Mouse (Mus musculus): ENCODE measurements around the gene Ntn5.

Ntn5 gene

DNA sequence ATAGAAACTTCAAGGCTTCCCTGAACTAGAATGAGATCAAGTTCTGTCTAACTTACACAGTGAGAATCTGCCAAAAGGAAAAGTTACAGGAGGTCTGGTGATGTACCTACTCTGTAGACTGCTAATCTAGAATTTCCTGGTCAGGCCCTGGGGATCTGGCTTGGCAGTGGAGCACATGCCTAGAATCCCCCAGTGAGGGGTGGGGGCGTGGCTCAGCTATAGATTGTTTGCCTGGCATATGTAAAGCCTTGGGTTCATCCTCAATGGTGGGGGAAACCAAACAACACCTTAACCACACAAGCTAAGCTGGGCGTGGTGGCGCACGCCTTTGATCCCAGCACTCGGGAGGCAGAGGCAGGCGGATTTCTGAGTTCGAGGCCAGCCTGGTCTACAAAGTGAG lies 14.1 kb downstream of the Ntn5 start:
- DNase-seq (ENCODE audit: extremely low spot score): no peak

DNA sequence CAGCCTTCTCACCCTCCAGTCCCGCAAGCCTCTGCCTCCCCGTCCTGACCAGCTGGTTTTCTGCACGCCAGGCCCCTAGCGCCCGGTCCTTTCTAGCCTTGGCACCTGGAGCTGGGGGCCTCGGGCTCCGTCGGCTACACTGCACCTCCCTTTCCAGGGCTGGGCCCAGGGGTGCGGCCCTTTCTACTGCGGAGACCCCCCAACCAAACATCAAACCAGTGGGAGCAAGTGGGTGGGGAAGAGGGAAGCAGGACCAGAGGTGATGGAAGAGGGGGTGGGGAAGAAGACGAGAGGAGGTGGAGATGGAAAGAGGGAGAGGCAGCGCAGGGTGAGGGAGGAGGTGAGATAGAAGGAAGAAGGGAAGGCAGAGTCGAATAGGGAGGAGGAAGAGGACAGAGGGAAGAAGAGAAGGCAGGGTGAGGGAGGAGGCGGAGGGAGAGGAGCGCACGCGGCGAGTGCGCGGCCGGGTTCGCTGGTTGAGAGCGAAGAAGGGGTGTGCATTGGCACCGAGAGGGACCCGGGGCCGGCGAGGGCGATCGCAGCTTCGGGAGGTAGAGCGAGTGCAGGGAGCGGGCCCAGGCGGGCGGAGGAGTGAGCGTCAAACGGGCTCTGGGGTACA lies 15.8 kb downstream of the Ntn5 start, which contains the start of gene Car11:
Car11 (plus strand) TSS at position 321 of the 619 bp plus-strand sequence.
- no peak for DNase-seq (ENCODE audit: extremely low spot score)

DNA sequence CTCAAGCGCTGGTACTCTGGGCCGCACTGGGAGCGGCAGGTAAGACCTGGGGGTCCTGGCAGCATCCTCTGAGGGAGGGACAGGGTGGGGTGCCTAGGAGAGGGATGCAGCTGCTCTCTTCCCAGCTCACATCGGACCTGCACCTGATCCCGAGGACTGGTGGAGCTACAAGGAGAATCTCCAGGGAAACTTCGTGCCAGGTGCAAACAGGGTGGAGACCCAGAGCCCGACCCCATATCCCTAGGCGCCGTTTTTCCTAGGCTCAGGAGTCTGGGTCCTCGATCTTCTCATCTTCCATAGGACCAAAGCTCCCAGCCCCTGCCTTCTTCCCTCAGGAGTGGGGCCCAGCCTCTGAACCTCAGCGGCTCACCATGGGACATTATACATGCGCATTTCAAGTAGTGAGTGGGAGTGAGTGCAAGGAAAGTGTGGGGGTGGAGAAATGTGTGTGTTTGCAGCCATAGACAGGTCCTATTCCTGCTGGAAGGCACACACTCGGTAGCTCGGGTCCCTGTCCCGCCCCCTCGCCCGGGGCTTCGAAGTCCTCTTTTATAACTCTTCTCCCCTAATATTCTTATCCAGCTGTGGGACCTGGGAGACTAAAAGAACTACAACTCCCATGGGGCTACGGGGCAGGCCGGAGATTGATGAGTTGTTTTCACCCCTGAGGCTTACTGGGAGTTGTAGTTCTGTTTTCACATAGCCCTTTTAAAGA lies 16.6 kb downstream of the Ntn5 start:
- peak; percentile 82 for DNase-seq (ENCODE audit: extremely low spot score)

DNA sequence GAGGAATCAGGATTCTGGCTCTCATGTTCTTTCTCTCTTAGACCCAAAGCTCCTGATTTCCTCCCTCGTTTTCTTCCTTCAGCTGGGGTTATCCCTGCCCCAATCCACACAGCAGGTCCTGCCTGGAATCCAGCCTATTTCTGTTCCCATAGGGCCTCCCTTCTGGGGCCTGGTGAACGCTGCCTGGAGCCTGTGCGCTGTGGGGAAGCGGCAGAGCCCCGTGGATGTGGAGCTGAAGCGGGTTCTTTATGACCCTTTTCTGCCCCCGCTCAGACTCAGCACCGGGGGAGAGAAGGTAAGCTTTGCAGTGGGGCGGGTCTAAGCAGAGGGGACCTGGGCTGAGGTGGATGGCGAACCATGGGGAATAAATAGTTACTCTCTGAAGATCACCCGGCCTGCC lies 17.2 kb downstream of the Ntn5 start:
- no peak for DNase-seq (ENCODE audit: extremely low spot score)

DNA sequence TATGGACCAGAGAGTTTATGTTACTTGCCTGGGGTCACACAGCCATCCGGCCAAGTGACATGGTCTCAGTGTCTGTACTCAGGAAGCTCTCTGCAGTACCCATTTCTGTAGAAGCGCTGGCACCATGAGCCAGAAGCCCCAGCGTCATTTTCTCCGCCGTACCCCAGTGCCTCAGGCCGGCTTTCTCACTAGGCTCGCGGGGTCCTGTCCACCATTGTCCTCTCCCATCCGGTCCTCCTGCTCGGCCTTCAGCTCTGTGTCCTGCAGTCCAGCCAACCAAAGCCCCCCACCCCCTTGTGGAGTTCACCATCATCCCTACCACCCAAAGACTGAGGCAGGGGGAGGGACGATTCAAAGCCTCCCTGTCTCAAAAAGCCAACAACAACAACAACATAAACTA lies 17.8 kb downstream of the Ntn5 start:
- DNase-seq (ENCODE audit: extremely low spot score): no peak

DNA sequence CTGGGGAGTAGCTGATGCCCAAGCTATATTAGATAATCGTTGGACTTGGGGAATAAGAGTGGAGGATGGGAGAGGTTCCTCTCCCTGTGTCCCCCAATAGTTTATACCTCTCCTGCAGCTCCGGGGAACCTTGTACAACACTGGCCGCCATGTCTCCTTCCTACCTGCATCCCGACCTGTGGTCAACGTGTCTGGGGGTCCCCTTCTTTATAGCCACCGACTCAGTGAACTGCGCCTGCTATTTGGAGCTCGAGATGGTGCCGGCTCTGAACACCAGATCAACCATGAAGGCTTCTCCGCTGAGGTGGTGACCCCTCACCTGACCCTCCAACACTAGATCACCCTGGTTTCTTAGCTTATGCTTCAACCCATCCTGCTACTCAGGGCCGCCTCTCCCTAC lies 18.5 kb downstream of the Ntn5 start:
- DNase-seq (ENCODE audit: extremely low spot score): no peak

DNA sequence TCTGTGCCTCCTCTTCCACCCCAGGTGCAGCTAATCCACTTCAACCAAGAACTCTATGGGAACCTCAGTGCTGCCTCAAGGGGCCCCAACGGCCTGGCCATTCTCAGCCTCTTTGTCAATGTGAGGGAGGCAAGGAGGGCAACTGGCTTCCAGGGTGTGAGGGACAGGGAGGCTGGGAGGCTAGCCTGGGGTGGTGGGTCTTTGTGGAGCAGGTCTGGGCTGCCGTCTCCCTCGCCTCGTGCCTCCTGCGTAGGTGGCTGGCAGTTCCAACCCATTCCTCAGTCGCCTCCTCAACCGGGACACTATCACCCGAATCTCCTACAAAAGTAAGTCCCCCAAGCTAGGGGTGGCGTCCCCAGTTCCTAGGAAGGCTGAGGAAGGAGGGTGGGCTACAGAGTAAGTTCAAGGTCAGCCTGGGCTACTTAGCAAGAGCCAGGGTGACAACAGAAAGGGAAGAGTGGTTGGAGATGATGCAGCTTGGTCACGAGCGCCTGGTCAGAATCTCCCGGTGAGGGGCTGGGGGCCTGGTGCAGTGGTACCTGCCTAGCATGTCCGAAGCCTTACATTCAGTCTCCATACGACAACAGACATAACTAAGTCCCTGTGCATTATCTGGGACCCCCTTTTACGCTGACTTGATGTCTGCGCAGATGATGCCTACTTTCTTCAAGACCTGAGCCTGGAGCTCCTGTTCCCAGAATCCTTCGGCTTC lies 19.1 kb downstream of the Ntn5 start:
- no peak for DNase-seq (ENCODE audit: extremely low spot score)

DNA sequence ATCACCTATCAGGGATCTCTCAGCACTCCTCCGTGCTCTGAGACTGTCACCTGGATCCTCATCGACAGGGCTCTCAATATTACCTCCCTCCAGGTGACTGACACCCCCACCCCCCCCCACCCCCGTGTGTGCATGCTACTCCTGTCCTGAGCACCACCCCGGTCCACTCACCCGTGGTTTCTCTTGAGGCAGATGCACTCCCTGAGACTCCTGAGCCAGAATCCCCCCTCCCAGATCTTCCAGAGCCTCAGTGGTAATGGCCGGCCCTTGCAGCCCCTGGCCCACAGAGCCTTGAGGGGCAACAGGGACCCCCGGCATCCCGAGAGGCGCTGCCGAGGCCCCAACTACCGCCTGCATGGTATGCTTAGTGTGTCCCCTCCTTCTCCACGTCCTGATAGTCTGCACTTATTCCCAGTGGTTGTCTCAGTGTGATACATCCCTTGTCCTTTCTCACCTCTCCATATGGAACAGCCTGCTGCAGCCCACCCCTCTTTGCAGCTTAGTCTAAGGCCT lies 19.8 kb downstream of the Ntn5 start:
- no peak for DNase-seq (ENCODE audit: extremely low spot score)

DNA sequence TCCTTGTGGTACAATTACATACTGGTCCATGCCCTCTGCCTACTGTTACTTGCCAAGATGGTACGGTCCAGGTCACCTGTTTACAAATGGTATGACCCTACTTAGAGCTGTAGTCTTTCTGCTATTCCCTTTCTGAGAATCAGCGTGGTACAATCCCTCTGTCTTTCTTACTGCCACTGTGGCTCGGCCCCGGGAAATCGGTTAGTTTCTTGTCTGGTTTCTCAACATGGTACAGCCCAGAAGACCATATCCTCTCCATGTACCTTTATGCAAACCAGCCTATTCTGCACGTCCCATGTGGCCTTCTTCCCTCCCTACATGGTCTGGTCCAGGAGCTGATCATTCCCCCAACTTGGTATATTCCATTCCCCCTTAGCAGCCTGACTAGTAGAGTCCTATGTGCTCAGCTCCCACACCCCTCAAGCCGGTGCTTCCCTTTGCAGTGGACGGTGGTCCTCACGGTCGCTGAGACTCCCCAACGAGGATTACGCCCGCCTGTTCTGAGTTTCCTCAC lies 20.3 kb downstream of the Ntn5 start:
- DNase-seq (ENCODE audit: extremely low spot score): peak; percentile 84

DNA sequence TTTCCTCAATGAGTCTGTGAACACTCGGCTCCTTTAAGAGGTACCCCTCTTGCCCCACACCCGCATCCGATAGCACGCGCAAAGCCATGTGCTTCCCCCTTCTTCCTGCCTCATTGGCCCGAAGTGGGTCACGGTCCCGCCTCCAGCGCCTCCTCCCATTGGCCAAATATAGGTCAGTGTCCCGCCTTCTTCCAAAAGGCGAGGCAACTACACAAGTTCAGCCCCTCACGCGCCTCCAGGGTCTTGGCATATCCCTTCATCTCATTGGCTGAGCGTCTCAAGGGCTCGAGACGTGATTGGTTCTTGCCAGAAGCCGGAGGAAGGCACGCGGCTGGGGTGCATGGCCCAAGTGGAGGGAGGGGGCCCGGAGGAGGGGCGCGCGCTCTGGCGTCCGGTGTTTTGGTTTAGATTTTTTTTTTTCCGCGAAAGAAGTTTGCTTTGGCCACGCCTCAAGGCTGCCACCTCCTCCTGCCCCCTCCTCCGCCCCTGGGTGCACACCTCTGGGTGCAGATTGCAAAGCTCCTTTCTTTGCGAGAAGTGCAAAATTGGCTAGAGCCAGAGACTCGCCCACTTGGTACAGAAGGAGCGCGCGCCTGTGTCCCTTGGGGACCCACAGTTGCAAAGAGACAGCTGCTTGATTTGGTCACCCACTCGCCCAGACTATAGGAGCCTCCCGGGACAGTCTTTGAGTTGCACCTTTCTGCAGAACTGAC lies 21.1 kb downstream of the Ntn5 start, which contains the start of gene Dbp:
Dbp (plus strand) TSS at position 359 of the 713 bp plus-strand sequence.
- peak; percentile 99 for DNase-seq (ENCODE audit: extremely low spot score)

DNA sequence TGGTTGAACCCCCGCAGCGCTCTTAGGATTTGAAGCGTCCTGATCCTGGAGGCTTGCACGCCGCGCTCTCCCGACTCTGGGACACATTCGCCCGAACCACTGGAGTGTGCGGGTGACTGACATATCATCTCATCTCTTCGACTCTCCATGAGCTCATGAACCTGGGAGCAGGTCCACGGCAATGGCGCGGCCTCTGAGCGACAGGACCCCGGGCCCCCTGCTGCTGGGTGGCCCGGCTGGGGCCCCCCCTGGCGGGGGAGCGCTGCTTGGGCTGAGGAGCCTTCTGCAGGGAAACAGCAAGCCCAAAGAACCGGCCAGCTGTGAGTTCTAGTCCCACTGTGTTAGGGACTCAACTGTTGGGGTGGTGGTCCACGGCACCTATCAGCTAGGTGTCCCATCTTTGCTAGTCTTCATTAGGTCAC lies 21.6 kb downstream of the Ntn5 start:
- no peak for DNase-seq (ENCODE audit: extremely low spot score)

DNA sequence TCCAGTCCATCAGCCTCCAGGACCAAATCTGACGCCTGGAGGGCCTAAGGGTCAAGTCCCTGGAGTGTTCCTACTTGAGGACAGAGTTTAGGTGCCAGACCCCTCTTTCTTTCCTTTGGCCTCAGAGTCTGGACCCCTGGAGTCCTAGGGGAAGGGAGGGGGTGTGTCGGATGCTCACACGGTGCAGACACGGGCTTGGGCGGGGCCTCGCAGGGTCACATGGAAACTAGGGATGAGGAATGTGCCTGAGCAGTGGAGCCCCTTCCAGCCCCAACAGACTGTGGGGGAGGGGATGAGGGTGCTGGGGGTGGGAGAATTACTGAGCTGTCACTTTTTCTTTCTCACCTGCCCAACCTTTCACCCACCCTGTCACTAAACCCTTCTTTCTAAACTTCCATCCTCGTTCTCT lies 22.1 kb downstream of the Ntn5 start:
- peak; percentile 74 for DNase-seq (ENCODE audit: extremely low spot score)

DNA sequence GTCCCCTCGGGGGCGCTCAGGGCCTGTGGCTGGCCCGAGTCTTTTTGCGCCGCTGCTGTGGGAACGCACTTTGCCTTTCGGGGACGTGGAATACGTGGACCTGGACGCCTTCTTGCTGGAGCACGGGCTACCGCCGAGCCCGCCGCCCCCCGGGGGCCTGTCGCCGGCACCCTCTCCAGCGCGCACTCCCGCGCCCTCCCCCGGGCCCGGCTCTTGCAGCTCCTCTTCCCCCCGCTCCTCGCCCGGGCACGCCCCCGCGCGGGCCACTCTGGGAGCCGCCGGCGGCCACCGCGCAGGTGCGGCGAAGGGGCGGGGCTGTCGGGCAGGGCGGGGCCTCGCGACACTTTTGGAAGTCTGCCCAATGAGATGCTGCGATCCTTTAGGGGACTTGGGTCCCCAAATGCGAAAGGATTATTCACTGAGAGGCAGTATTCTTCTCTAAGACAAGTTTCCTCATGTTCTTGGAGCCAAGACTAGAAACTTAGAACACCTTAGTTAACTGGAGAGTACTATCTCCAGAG lies 23.0 kb downstream of the Ntn5 start:
- DNase-seq (ENCODE audit: extremely low spot score): peak; percentile 92

DNA sequence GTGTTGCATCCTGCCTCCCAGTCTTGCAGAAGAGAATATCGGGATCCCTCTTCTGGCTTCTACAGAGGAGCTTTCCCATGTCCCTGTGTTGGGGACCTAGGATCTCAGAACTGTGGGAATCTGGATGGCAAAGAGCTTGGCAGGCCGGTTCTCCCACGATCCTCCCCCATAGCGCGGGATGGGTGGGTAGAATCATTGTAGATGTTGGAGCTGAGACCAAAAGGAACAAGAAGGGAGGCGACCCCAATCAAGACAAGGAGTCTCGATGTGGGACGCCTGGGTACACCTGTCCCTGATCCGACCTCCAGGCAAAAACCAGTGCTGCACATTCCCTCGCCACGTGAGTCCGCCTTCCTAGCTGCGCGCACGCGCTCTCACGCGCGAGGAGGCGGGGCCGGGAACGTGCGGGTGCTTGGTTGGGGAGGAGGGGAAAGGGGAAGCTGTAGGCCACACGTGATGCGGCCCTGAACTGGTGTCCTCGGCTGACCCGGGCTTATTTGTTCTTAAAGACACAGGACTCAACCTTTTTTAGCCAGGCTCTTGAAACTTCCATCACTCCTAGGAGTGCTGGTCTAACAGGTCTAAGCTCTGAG lies 23.6 kb downstream of the Ntn5 start:
- peak; percentile 93 for DNase-seq (ENCODE audit: extremely low spot score)

DNA sequence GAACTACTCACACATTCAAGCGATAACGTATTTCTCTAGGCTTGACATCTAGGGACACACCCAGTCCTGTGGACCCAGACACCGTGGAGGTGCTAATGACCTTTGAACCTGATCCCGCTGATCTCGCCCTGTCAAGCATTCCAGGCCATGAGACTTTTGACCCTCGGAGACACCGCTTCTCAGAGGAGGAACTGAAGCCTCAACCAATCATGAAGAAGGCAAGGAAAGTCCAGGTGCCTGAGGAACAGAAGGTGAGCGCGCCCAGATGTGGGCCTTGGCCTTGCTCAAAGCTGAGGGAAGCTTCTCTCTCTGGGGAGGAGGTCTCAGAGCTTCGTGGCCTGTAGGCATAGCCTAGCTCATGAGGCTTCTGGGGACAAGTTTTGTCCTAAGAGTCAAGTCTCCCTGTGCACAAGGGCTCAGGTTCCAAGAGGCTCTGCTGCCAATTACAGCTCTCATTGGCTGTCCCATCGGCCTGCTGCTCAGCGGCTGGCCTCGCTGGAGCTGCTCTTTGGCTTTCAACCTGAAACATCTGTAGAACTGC lies 24.5 kb downstream of the Ntn5 start:
- DNase-seq (ENCODE audit: extremely low spot score): no peak

DNA sequence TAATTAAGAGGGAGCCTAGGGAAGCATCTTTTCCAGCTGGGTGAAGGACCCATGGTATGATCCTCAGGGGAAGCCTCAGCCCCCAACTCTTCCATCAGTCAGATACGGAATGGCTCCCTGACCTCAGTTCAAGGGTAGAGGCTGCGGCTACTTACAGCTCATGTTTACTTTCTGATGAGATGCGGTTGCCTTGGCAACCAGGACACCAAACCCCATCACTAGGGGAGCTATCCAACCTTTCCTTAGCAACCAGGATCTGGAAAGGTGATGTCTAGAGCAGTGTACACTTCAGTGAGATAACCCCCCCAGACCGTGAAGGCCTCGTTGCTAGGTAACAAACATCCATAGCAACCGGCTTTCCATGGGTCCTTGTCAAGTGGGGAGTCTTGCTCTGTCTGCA lies 25.2 kb downstream of the Ntn5 start:
- DNase-seq (ENCODE audit: extremely low spot score): no peak

DNA sequence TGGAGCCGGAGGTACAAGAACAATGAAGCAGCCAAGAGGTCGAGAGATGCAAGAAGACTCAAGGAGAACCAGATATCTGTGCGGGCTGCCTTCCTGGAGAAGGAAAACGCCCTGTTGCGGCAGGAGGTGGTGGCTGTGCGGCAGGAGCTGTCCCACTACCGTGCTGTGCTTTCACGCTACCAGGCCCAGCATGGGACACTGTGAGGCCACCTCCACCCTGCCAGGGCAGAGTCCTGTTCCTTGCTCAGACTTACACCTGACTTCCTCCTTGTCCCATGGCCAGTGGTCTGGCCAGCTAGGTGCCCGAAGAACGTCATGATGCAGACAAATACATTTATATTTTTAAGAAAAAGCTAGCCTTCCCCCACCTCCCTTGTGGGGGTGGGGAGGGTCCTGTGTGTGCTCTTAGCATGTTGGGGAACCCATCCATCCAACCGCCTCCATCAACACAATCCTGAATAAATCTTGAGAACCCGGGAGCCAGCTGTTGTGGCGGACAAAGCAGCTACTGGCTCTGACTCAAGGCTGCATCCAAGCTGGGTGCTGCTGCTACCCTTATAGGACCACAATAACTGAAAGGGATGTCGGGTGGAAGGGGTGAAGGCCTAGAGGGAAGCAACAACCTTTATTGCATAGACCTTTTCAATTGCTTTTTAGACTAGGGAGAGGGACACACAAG lies 26.0 kb downstream of the Ntn5 start:
- DNase-seq (ENCODE audit: extremely low spot score): no peak

DNA sequence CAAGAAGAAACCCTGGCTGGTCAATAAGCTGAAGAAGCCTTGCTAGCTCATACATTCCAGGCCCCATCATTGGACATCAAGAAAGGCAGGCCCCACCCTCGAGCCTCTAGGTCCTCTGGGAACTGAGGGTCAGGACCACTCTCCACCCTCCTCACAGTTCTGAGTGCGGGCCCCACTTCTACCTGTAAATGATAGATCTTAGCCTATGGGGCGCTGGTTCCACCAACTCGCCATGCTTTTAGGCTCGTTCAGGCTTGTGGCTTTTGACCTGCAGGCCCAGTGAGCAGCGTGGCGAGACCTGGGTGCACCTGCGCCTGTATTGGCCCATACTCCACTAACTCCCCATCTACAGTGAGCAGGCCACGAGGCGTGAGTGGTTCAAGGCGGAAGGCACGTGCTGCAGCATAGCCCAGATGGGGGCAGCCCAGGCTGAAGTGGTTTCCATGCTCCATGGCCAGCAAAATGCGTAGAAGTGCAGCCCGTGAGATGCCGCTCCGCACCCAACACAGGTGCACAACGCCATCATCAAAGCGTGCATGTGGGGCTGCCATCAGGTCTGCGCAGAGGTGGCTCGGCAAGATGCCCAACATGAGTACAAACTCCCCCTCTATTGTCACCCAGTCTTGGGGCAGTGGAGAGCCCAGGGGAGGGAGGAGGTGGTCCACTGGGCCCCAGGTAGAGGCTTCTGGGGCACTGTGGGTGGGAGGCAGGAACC lies 26.8 kb downstream of the Ntn5 start:
- DNase-seq (ENCODE audit: extremely low spot score): no peak

DNA sequence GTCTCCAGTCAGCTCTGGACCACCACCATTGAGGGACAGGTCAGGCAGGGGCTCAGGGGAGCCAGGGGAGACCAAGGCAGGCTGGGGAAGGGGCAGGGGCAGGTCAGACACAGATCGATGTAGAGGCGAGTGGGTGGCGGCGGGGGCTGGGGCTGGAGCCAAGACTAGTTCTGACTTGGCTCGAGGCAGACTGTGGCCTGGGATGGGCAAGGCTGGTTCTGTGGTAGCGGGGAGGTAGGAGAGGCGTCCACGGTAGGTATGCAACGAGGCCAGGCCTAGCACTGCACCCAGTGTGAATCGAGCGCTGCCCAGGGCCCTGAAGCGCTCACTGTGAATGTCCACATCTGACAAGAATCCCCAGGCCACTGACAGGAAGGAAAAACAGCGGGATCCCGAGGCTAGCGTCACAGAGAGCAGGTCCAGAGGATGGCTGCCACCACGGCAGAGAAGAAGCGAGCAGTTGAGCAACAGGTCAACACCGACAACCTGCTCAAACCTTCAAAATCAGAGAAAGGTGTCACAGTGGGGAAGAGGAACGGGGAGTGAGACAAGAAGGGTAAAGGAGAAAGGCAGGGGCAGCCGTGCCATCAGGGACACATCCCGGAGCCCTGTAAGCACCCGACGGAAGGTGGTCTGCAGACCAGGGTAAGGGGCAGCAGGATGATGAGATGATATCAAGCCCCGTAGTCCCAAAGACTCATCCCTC lies 27.6 kb downstream of the Ntn5 start:
- no peak for DNase-seq (ENCODE audit: extremely low spot score)

Measured in embryo, embryonic 9.5 days (tissue).